Comparison of ENCODE assay signal across 7 mouse cellular contexts in the genomic region with DNA sequence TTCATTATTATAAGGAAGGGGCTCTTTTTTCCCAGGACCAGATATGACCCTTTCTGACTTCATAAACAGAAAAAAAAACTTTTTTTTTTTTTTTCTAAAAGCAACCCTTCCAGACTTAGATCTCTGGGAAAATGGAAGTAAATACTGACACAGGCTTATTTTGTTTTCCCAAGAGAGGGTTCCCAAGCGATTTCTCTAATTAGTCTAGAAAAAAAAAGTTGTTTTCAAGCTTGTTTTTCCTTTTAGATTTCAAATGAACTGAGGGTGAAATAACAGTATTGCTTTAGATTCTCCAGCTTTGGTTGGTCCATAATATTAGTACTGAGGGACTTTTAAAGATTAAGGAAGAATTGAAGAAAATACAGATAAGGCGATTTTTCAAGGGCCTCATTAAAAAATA. TPM values are rescaled to one million over a fixed set of nuclear protein-coding genes. Genes with fewer than 3 reads are reported as not detected.
A peak's percentile ranks its signal among the peaks of the same experiment; 100 is the strongest.
DNase-seq lines count a peak whose midpoint lies in the region; ATAC-seq and TF ChIP-seq lines count a peak whose summit lies in the region.

No protein-coding gene starts in this region.

- TF ChIP-seq CTCF in lung, embryonic 14.5 days (IDR thresholded peaks at IDR 0.05; ENCODE audit: low read depth): no peak
- TF ChIP-seq CTCF in small intestine, adult 2 months (IDR thresholded peaks at IDR 0.05; ENCODE audit: extremely low read depth, insufficient read length, insufficient replicate concordance, low read depth, low read length): no peak

- no peaks in the 10 kb centered on the region; the same call in 1 of the 2 replicates for H3K4me1 ChIP-seq in lung, embryonic 14.5 days (ENCODE audit: insufficient read depth)
- H3K4me1 ChIP-seq in forebrain, embryonic 11.5 days (replicated peaks; ENCODE audit: control insufficient read depth, insufficient read depth, low read length): peaks cover 5% of the 10 kb centered on the region
- H3K4me1 ChIP-seq in limb, embryonic 12.5 days (replicated peaks): peaks cover 8% of the 10 kb centered on the region
- H3K4me1 ChIP-seq in small intestine, adult 2 months (ENCODE audit: control insufficient read depth, insufficient read depth, insufficient read length, low read length): no peaks in the 10 kb centered on the region; the same call in 1 of the 2 replicates

- no peak for TF ChIP-seq POLR2A in small intestine, adult 2 months (IDR thresholded peaks at IDR 0.05; ENCODE audit: low read depth, low read length)

- H3K36me3 ChIP-seq in lung, embryonic 14.5 days (ENCODE audit: insufficient read depth): no peaks in the 10 kb centered on the region
- no peaks in the 10 kb centered on the region for H3K36me3 ChIP-seq in forebrain, embryonic 11.5 days (ENCODE audit: control insufficient read depth, insufficient read depth, low read length)
- no peaks in the 10 kb centered on the region; the same call in 1 of the 2 replicates for H3K36me3 ChIP-seq in limb, embryonic 12.5 days
- no peaks in the 10 kb centered on the region for H3K36me3 ChIP-seq in small intestine, adult 2 months (ENCODE audit: control insufficient read depth, insufficient read depth, low read length)

- DNase-seq in lung, embryonic 14.5 days: no peak
- no peak for DNase-seq in lung, postnatal 14 days
- DNase-seq in forebrain, embryonic 11.5 days (ENCODE audit: low spot score): no peak
- no peak for DNase-seq in layer of hippocampus, postnatal 10 days (ENCODE audit: low spot score in 2 of 2)
- no peak for DNase-seq in embryo, embryonic 10 days (ENCODE audit: low spot score)

- H3K4me3 ChIP-seq in lung, embryonic 14.5 days (ENCODE audit: low read depth, low read length): peak overlapping the region; percentile 87
- H3K4me3 ChIP-seq in forebrain, embryonic 11.5 days (ENCODE audit: low read depth, low read length): peak overlapping the region; percentile 70; the same call in 1 of the 2 replicates
- peak overlapping the region; percentile 79 for H3K4me3 ChIP-seq in limb, embryonic 12.5 days (replicated peaks)
- H3K4me3 ChIP-seq in small intestine, adult 2 months (ENCODE audit: low read depth, low read length): no peak overlapping the region

- no peak overlapping the region for H3K27ac ChIP-seq in lung, embryonic 14.5 days (ENCODE audit: low read depth)
- no peak overlapping the region for H3K27ac ChIP-seq in forebrain, embryonic 11.5 days (ENCODE audit: low read depth, low read length)
- no peak overlapping the region for H3K27ac ChIP-seq in limb, embryonic 12.5 days
- H3K27ac ChIP-seq in small intestine, adult 2 months (ENCODE audit: insufficient read depth, low read depth, low read length): 0 out of 2 replicates have a peak overlapping the region, but pooled peaks have one; percentile 57

- 26% methylated on average over 2 of the region's 2 CpGs for WGBS in lung, embryonic 14.5 days
- 35% methylated on average over 2 of the region's 2 CpGs for WGBS in forebrain, embryonic 11.5 days
- 34% methylated on average over 2 of the region's 2 CpGs for WGBS in limb, embryonic 12.5 days
- WGBS in small intestine, adult 2 months: 16% methylated on average over 2 of the region's 2 CpGs

- no peak for ATAC-seq in lung, embryonic 14.5 days (ENCODE audit: insufficient read depth)
- no peak for ATAC-seq in forebrain, embryonic 11.5 days (replicated peaks; ENCODE audit: low FRiP score)
- ATAC-seq in limb, embryonic 12.5 days (ENCODE audit: insufficient number of reproducible peaks, insufficient read depth, low FRiP score, low TSS enrichment, low read depth): no peak

- no peaks in the 10 kb centered on the region; the same call in 1 of the 2 replicates for H3K9me3 ChIP-seq in lung, embryonic 14.5 days (ENCODE audit: low read depth, low read length)
- H3K9me3 ChIP-seq in forebrain, embryonic 11.5 days (ENCODE audit: control insufficient read depth, low read length): no peaks in the 10 kb centered on the region
- no peaks in the 10 kb centered on the region for H3K9me3 ChIP-seq in limb, embryonic 12.5 days

- H3K27me3 ChIP-seq in lung, embryonic 14.5 days (ENCODE audit: insufficient read depth, low read length): no peaks in the 10 kb centered on the region
- H3K27me3 ChIP-seq in forebrain, embryonic 11.5 days (ENCODE audit: control insufficient read depth, insufficient read depth, low read length): no peaks in the 10 kb centered on the region
- H3K27me3 ChIP-seq in limb, embryonic 12.5 days: no peaks in the 10 kb centered on the region
- no peaks in the 10 kb centered on the region for H3K27me3 ChIP-seq in small intestine, adult 2 months (ENCODE audit: control insufficient read depth, insufficient read depth, low read length)

- peak overlapping the region; percentile 59 for H3K4me2 ChIP-seq in lung, embryonic 14.5 days
- peak overlapping the region; percentile 49 for H3K4me2 ChIP-seq in forebrain, embryonic 11.5 days (ENCODE audit: low read depth, low read length, severe bottlenecking)
- peak overlapping the region; percentile 79 for H3K4me2 ChIP-seq in limb, embryonic 12.5 days

- peak overlapping the region; percentile 33; the same call in 1 of the 2 replicates for H3K9ac ChIP-seq in lung, embryonic 14.5 days
- peak overlapping the region; percentile 51; the same call in 1 of the 2 replicates for H3K9ac ChIP-seq in forebrain, embryonic 11.5 days (ENCODE audit: low read length)
- peak overlapping the region; percentile 92; the same call in 1 of the 2 replicates for H3K9ac ChIP-seq in limb, embryonic 12.5 days (replicated peaks)

RNA-seq across cellular contexts. Expression of a gene that starts 0.5 kb away (rescaled TPM):
- 18.5 and 20.9 TPM in 2 replicates for polyA plus RNA-seq in lung, embryonic 14.5 days (2014; fragmentation: Nextera tagmentation; extraction: Ambion mirVana)
- 25.9 and 28.9 TPM in 2 replicates for polyA plus RNA-seq in forebrain, embryonic 11.5 days (2014; fragmentation: Nextera tagmentation; extraction: Ambion mirVana)
- polyA plus RNA-seq in limb, embryonic 12.5 days (2016; fragmentation: Nextera tagmentation; extraction: Ambion mirVana): 26.5 and 31.9 TPM in 2 replicates
- polyA plus RNA-seq in small intestine, adult 2 months (2012; rRNA removed): 48.2 and 132 TPM in 2 replicates
- 10 to 100 TPM; 33.4 to 38.2 TPM for total RNA-seq in layer of hippocampus, postnatal 10 days (2021)

RNA-seq across cellular contexts. Expression of a gene that starts 48.7 kb away (rescaled TPM):
- polyA plus RNA-seq in lung, embryonic 14.5 days (2014; fragmentation: Nextera tagmentation; extraction: Ambion mirVana): 21.0 and 23.0 TPM in 2 replicates
- polyA plus RNA-seq in forebrain, embryonic 11.5 days (2014; fragmentation: Nextera tagmentation; extraction: Ambion mirVana): 20.4 and 21.2 TPM in 2 replicates
- 14.9 and 16.2 TPM in 2 replicates for polyA plus RNA-seq in limb, embryonic 12.5 days (2016; fragmentation: Nextera tagmentation; extraction: Ambion mirVana)
- 26.1 and 52.6 TPM in 2 replicates for polyA plus RNA-seq in small intestine, adult 2 months (2012; rRNA removed)
- total RNA-seq in layer of hippocampus, postnatal 10 days (2021): 10 to 100 TPM; 20.5 to 21.6 TPM

RNA-seq across cellular contexts. Expression of a gene that starts 49.8 kb away (rescaled TPM):
- polyA plus RNA-seq in lung, embryonic 14.5 days (2014; fragmentation: Nextera tagmentation; extraction: Ambion mirVana): 31.5 and 35.0 TPM in 2 replicates
- polyA plus RNA-seq in forebrain, embryonic 11.5 days (2014; fragmentation: Nextera tagmentation; extraction: Ambion mirVana): 29.4 and 33.4 TPM in 2 replicates
- 33.2 and 36.1 TPM in 2 replicates for polyA plus RNA-seq in limb, embryonic 12.5 days (2016; fragmentation: Nextera tagmentation; extraction: Ambion mirVana)
- polyA plus RNA-seq in small intestine, adult 2 months (2012; rRNA removed): 24.3 and 40.8 TPM in 2 replicates
- 10 to 100 TPM; 16.1 to 22.3 TPM for total RNA-seq in layer of hippocampus, postnatal 10 days (2021)

RNA-seq across cellular contexts. Expression of a gene that starts 56.3 kb away (rescaled TPM):
- 41.5 and 48.7 TPM in 2 replicates for polyA plus RNA-seq in lung, embryonic 14.5 days (2014; fragmentation: Nextera tagmentation; extraction: Ambion mirVana)
- 63.0 and 71.4 TPM in 2 replicates for polyA plus RNA-seq in forebrain, embryonic 11.5 days (2014; fragmentation: Nextera tagmentation; extraction: Ambion mirVana)
- polyA plus RNA-seq in limb, embryonic 12.5 days (2016; fragmentation: Nextera tagmentation; extraction: Ambion mirVana): 109 and 114 TPM in 2 replicates
- polyA plus RNA-seq in small intestine, adult 2 months (2012; rRNA removed): 13.0 and 34.8 TPM in 2 replicates
- 100 to 1,000 TPM; 160 to 186 TPM for total RNA-seq in layer of hippocampus, postnatal 10 days (2021)

RNA-seq across cellular contexts. Expression of a gene that starts 59.2 kb away (rescaled TPM):
- polyA plus RNA-seq in lung, embryonic 14.5 days (2014; fragmentation: Nextera tagmentation; extraction: Ambion mirVana): 28.8 and 31.9 TPM in 2 replicates
- polyA plus RNA-seq in forebrain, embryonic 11.5 days (2014; fragmentation: Nextera tagmentation; extraction: Ambion mirVana): 3.9 and 5.5 TPM in 2 replicates
- polyA plus RNA-seq in limb, embryonic 12.5 days (2016; fragmentation: Nextera tagmentation; extraction: Ambion mirVana): 5.2 and 6.3 TPM in 2 replicates
- polyA plus RNA-seq in small intestine, adult 2 months (2012; rRNA removed): 140 and 268 TPM in 2 replicates
- 1 to 10 TPM in 1 of 2 experiments, under 1 TPM in 1; 0.73 to 1.0 TPM for total RNA-seq in layer of hippocampus, postnatal 10 days (2021)

Comparison
In these comparisons a context has a peak if more than half of its experiments do, and no peak if none do; other contexts are left out.
1. H3K9ac ChIP-seq: peak in every context shown above with its lines; median percentile 92 in limb, embryonic 12.5 days; 51 in forebrain, embryonic 11.5 days; 33 in lung, embryonic 14.5 days.